Mouse (Mus musculus): ENCODE results near the gene Ppfibp1. TPM values are rescaled to one million over a fixed set of nuclear protein-coding genes. Genes with fewer than 3 reads are reported as not detected.

The Ppfibp1 gene
- total and polyA plus RNA-seq, 3 experiments = 15.4 to 128 (median 102) TPM

DNA sequence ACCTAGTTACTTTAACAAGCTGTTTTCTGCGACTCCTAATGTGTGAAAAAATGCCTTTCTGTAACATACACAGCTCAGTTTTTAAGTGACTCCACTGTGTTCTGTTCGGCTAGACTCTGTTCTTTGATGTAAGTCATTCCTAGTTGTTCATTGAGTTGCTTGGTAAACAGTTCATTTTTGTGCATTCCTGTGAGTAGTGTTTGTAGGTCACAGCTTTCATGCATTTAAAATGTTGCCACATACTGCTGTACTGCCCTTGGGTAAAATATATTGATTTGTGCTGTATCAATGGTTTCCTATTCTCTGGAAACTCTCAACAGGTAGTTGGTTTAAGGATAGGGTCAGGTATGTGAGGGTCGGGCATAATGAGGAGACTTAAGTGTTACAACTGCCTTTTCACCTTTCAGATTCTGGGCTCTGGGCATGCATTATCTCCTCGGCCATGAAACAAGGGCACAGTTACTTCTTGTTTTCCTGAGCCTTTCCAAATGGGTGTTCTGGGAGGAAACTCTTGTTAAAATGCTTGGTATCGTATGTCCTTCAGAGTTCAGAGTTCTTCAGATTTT lies 38.2 kb downstream of the Ppfibp1 start:
- no peak overlapping the region for H3K9ac ChIP-seq (ENCODE audit: low read depth, low read length)
- TF ChIP-seq CTCF (IDR thresholded peaks at IDR 0.05) = no peak
- TF ChIP-seq POLR2A (IDR thresholded peaks at IDR 0.05; ENCODE audit: insufficient read depth, low read depth, low read length) = no peak
- TF ChIP-seq EP300 (IDR thresholded peaks at IDR 0.05; ENCODE audit: insufficient read depth, low read depth, low read length) = no peak
- no peak overlapping the region for H3K4me3 ChIP-seq
- H3K36me3 ChIP-seq (ENCODE audit: control insufficient read depth, insufficient read depth, low read length) = peaks cover 11% of the 10 kb centered on the region
- no peak overlapping the region for H3K27ac ChIP-seq
- H3K27me3 ChIP-seq (ENCODE audit: control insufficient read depth, insufficient read depth, low read length) = no peaks in the 10 kb centered on the region
- peaks cover 9% of the 10 kb centered on the region for H3K4me1 ChIP-seq (ENCODE audit: control insufficient read depth, insufficient read depth, low read length)
- intact Hi-C loops (cut with DNase I) = no loop called here
- H3K79me2 ChIP-seq (replicated peaks; ENCODE audit: control insufficient read depth, insufficient read depth, low read length) = peaks cover 6% of the 10 kb centered on the region
- no peak for DNase-seq
- 78% methylated on average over 5 of the region's 5 CpGs for whole genome bisulfite sequencing

GRCm38 (mm10) chr6:146928108-146928507 lies 39.8 kb downstream of the Ppfibp1 start:
- 14% methylated on average over 3 of the region's 3 CpGs for WGBS
- Histone ChIP-seq H3K4me3 (no peak overlapping the region), H3K36me3 (ENCODE audit: control insufficient read depth, insufficient read depth, low read length) (peaks cover 17% of the 10 kb centered on the region), H3K4me1 (ENCODE audit: control insufficient read depth, insufficient read depth, low read length) (peaks cover 14% of the 10 kb centered on the region), H3K79me2 (replicated peaks; ENCODE audit: control insufficient read depth, insufficient read depth, low read length) (peaks cover 8% of the 10 kb centered on the region), H3K27ac (peak overlapping the region; percentile 76), H3K27me3 (ENCODE audit: control insufficient read depth, insufficient read depth, low read length) (no peaks in the 10 kb centered on the region), H3K9ac (ENCODE audit: low read depth, low read length) (no peak overlapping the region)
- DNase-seq = peak in 1 of 2 experiments; percentile 27
- intact Hi-C loops (cut with DNase I) = no loop called here
- TF ChIP-seq POLR2A (IDR thresholded peaks at IDR 0.05; ENCODE audit: insufficient read depth, low read depth, low read length) (no peak), EP300 (IDR thresholded peaks at IDR 0.05; ENCODE audit: insufficient read depth, low read depth, low read length) (no peak), CTCF (IDR thresholded peaks at IDR 0.05) (no peak)

GRCm38 (mm10) chr6:146929031-146929430 lies 40.7 kb downstream of the Ppfibp1 start:
- WGBS = 100% methylated on average over 2 of the region's 2 CpGs
- H3K4me3 ChIP-seq = no peak overlapping the region
- TF ChIP-seq EP300 (IDR thresholded peaks at IDR 0.05; ENCODE audit: insufficient read depth, low read depth, low read length) = no peak
- TF ChIP-seq CTCF (IDR thresholded peaks at IDR 0.05) = no peak
- no peak for TF ChIP-seq POLR2A (IDR thresholded peaks at IDR 0.05; ENCODE audit: insufficient read depth, low read depth, low read length)
- H3K4me1 ChIP-seq (ENCODE audit: control insufficient read depth, insufficient read depth, low read length) = peaks cover 16% of the 10 kb centered on the region
- peaks cover 8% of the 10 kb centered on the region for H3K79me2 ChIP-seq (replicated peaks; ENCODE audit: control insufficient read depth, insufficient read depth, low read length)
- DNase-seq = no peak
- H3K27me3 ChIP-seq (ENCODE audit: control insufficient read depth, insufficient read depth, low read length) = no peaks in the 10 kb centered on the region
- intact Hi-C loops (cut with DNase I) = no loop called here
- peak overlapping the region; percentile 40 for H3K27ac ChIP-seq
- no peak overlapping the region for H3K9ac ChIP-seq (ENCODE audit: low read depth, low read length)
- H3K36me3 ChIP-seq (ENCODE audit: control insufficient read depth, insufficient read depth, low read length) = peaks cover 17% of the 10 kb centered on the region

- no peaks in the 10 kb centered on the region for H3K27me3 ChIP-seq (ENCODE audit: control insufficient read depth, insufficient read depth, low read length)
- peak; percentile 59 to 61 for DNase-seq
- H3K79me2 ChIP-seq (replicated peaks; ENCODE audit: control insufficient read depth, insufficient read depth, low read length) = peaks cover 5% of the 10 kb centered on the region; the same call in 1 of the 2 replicates
- TF ChIP-seq EP300 (IDR thresholded peaks at IDR 0.05; ENCODE audit: insufficient read depth, low read depth, low read length) = peak; percentile 78; the same call in 1 of the 2 replicates
- no peak for TF ChIP-seq POLR2A (IDR thresholded peaks at IDR 0.05; ENCODE audit: insufficient read depth, low read depth, low read length)
- H3K9ac ChIP-seq (ENCODE audit: low read depth, low read length) = no peak overlapping the region
- intact Hi-C loops (cut with DNase I) = loop anchor here (2.0 kb wide), 2 partner anchors 30 to 44 kb away; partner anchors contain the start of gene Ppfibp1
- peaks cover 16% of the 10 kb centered on the region for H3K4me1 ChIP-seq (ENCODE audit: control insufficient read depth, insufficient read depth, low read length)
- no peak overlapping the region for H3K4me3 ChIP-seq
- peak overlapping the region; percentile 62 for H3K27ac ChIP-seq
- peaks cover 10% of the 10 kb centered on the region for H3K36me3 ChIP-seq (ENCODE audit: control insufficient read depth, insufficient read depth, low read length)
- WGBS = 45% methylated on average over 6 of the region's 6 CpGs
Measured at GRCm38 (mm10) chr6:146933123-146933522, 44.8 kb downstream of the Ppfibp1 start.

GRCm38 (mm10) chr6:146935957-146936356 lies 47.7 kb downstream of the Ppfibp1 start:
- 63% methylated on average over 6 of the region's 6 CpGs for WGBS
- intact Hi-C loops (cut with DNase I) = no loop called here
- H3K4me1 ChIP-seq (ENCODE audit: control insufficient read depth, insufficient read depth, low read length) = peaks cover 10% of the 10 kb centered on the region
- H3K27me3 ChIP-seq (ENCODE audit: control insufficient read depth, insufficient read depth, low read length) = no peaks in the 10 kb centered on the region
- H3K79me2 ChIP-seq (replicated peaks; ENCODE audit: control insufficient read depth, insufficient read depth, low read length) = 0 out of 2 replicates have a peak, but pooled peaks cover 2% of the 10 kb centered on the region
- TF ChIP-seq POLR2A (IDR thresholded peaks at IDR 0.05; ENCODE audit: insufficient read depth, low read depth, low read length) (no peak), CTCF (IDR thresholded peaks at IDR 0.05) (no peak), EP300 (IDR thresholded peaks at IDR 0.05; ENCODE audit: insufficient read depth, low read depth, low read length) (no peak)
- DNase-seq = peak in 1 of 2 experiments; percentile 48
- peaks cover 6% of the 10 kb centered on the region for H3K36me3 ChIP-seq (ENCODE audit: control insufficient read depth, insufficient read depth, low read length)
- H3K4me3 ChIP-seq = no peak overlapping the region
- no peak overlapping the region; the same call in 1 of the 2 replicates for H3K27ac ChIP-seq
- H3K9ac ChIP-seq (ENCODE audit: low read depth, low read length) = no peak overlapping the region

DNA sequence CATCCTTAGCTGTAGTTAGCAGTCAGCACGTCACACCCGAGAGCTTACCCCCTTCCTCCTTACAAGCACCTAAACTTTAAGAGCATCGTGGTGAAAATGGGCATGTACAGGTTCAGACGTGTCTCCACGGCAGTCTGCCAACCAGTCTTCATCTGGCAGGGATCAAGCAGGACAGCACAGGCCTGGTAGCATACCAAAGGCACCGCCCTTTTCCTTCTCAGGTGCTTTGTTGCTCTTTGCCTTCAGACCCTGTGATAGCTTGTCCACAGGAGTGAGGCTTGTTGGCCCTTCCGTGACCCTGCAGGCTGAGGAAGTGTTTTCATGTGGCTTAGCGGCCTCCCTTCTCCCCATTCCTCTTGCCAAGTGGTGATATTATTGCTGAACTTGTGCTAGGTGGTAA lies 50.7 kb downstream of the Ppfibp1 start:
- no peak overlapping the region for H3K4me3 ChIP-seq
- no peak overlapping the region for H3K9ac ChIP-seq (ENCODE audit: low read depth, low read length)
- H3K79me2 ChIP-seq (replicated peaks; ENCODE audit: control insufficient read depth, insufficient read depth, low read length) = 0 out of 2 replicates have a peak, but pooled peaks cover 2% of the 10 kb centered on the region
- intact Hi-C loops (cut with DNase I) = no loop called here
- no peaks in the 10 kb centered on the region for H3K27me3 ChIP-seq (ENCODE audit: control insufficient read depth, insufficient read depth, low read length)
- WGBS = 80% methylated on average over 8 of the region's 8 CpGs
- TF ChIP-seq EP300 (IDR thresholded peaks at IDR 0.05; ENCODE audit: insufficient read depth, low read depth, low read length) = no peak
- H3K27ac ChIP-seq = no peak overlapping the region
- DNase-seq = no peak
- H3K4me1 ChIP-seq (ENCODE audit: control insufficient read depth, insufficient read depth, low read length) = peaks cover 12% of the 10 kb centered on the region
- peaks cover 6% of the 10 kb centered on the region for H3K36me3 ChIP-seq (ENCODE audit: control insufficient read depth, insufficient read depth, low read length)

Data from heart, adult 2 months (tissue).